Mouse (Mus musculus) thymus, adult 2 months (tissue): Measurements from ENCODE around the gene Il1f8. TPM values are rescaled to one million over a fixed set of nuclear protein-coding genes. Genes with fewer than 3 reads are reported as not detected.
"Not testable (repeated sequence)": the region's sequence is repeated elsewhere in the genome, so short reads cannot be mapped to it uniquely, and the experiment has no call there.

Experiments used
- DNase-seq: peaks from one replicate; pipeline ENCODE4 v3.0.0; 2021
- H3K27ac ChIP-seq: fragments of 200-500 bp; 2 replicates; pipeline ENCODE4 v1.5.1; 2012; ENCODE audit warnings: low read length, control low read depth; ENCODE audit not compliant: control insufficient read depth, insufficient read depth
- H3K27me3 ChIP-seq: fragments of 200-500 bp; 2 replicates; pipeline ENCODE4 v1.6.1; 2012; ENCODE audit warnings: mild to moderate bottlenecking, low read length, moderate library complexity, mixed read lengths; ENCODE audit not compliant: control insufficient read depth, insufficient read depth
- H3K36me3 ChIP-seq: fragments of 200-500 bp; 2 replicates; pipeline ENCODE4 v1.6.1; 2012; ENCODE audit warnings: mild to moderate bottlenecking, low read length, moderate library complexity; ENCODE audit not compliant: control insufficient read depth, insufficient read depth
- H3K4me1 ChIP-seq: fragments of 200-500 bp; replicated peaks from 2 replicates; pipeline ENCODE4 v1.6.1; 2012; ENCODE audit warnings: low read length; ENCODE audit not compliant: control insufficient read depth, insufficient read depth
- H3K4me3 ChIP-seq: fragments of 200-500 bp; 2 replicates; pipeline ENCODE4 v1.5.1; 2012; ENCODE audit warnings: mild to moderate bottlenecking, low read length, control low read depth, moderate library complexity; ENCODE audit not compliant: control insufficient read depth, insufficient read depth
- CTCF ChIP-seq: fragments of 200-500 bp; IDR thresholded peaks from 2 replicates; pipeline ENCODE4 v1.5.1; 2012; ENCODE audit warnings: mild to moderate bottlenecking, control low read depth, low read length, moderate library complexity, borderline replicate concordance; ENCODE audit not compliant: control insufficient read depth, poor library complexity, insufficient read depth; ENCODE audit errors: extremely low read depth
- POLR2A ChIP-seq: fragments of 200-500 bp; IDR thresholded peaks from 2 replicates; pipeline ENCODE4 v1.6.1; 2012; ENCODE audit warnings: mild to moderate bottlenecking, low read length, control low read depth, moderate library complexity; ENCODE audit not compliant: control insufficient read depth, poor library complexity, insufficient read depth; ENCODE audit errors: extremely low read depth
- WGBS: fragments of 180-500 bp; shearing (Covaris S2); methylation state at CpG from one replicate; pipeline ENCODE4 v1.1.7; 2018; 5-methylcytosine and 5-hydroxymethylcytosine counted together
- polyA plus RNA-seq: library from polyadenylated mRNA; depleted of rRNA; stranded (reverse); fragments of >200 nt; gene quantifications from 2 replicates; pipeline ENCODE4 v1.2.3, GENCODE M21; 2012; rRNA removed

The Il1f8 gene
- not detected in 2 replicates for polyA plus RNA-seq

DNA sequence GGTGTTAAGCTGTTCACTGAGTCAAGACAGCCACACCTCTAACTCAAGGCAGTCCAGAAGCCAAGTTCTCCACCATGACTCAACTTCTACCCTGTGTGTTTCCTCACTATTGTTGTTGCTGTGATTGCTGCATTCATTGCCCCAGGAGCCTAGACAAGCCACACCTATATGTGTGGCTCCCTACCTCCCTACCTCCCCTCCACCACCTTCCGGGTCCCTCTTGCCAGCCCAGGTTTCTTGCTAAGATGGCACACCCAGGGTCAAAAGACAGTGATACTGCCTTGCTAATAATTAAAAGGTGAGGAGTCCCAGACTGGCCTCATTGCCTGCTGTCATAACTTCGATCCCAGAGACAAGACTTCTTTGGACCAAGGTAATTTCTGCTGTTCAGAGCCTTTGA, at the start of gene Il1f8:
Il1f8 (plus strand) TSS at position 301 of the 400 bp plus-strand sequence.
- H3K36me3 ChIP-seq: no peaks in the 10 kb centered on the region
- H3K27ac ChIP-seq: no peak within 1 kb of the TSS
- WGBS: 89% methylated on average over 2 of the region's 2 CpGs
- no peak for TF ChIP-seq POLR2A
- TF ChIP-seq CTCF: no peak
- no peak within 1 kb of the TSS for H3K4me3 ChIP-seq
- no peaks in the 10 kb centered on the region for H3K27me3 ChIP-seq
- H3K4me1 ChIP-seq: no peaks in the 10 kb centered on the region
- DNase-seq: no peak

DNA sequence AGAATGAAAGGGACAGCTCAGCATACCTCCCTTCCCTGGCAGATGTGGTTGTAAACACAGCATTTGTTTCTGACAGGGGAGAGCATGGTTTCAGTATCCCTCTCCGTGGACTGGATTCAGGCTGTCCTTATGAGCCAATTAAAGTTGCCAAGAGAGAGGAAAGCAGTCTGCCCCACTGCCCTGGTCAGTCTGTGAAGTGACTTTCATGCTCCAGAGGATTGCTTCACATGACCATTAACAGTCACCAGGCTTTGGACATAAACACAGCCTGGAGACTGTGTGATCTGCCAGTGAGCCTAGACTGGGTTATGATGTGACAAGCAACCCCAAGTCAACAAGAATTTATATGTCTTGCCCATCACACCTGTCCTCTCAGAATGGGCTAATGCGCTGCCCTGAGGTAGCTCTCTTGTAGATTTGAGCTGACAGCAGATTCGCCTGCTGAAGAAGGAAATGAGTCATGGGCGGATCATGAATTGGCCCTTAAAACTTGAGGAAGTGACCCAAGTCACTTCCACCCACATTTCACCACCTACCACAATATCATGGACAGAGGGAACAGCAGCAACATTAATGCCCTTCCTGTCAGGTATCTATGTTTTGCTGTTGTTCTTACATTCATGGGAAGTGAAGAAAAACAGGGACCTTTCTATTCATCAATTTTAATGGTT, 49.2 kb upstream of the Il1f8 start:
- Histone ChIP-seq H3K27ac (no peak overlapping the region), H3K36me3 (no peaks in the 10 kb centered on the region), H3K27me3 (no peaks in the 10 kb centered on the region), H3K4me3 (no peak overlapping the region), H3K4me1 (no peaks in the 10 kb centered on the region)
- TF ChIP-seq POLR2A (no peak), CTCF (no peak)
- 63% methylated on average over 4 of the region's 4 CpGs for WGBS
- no peak for DNase-seq

DNA sequence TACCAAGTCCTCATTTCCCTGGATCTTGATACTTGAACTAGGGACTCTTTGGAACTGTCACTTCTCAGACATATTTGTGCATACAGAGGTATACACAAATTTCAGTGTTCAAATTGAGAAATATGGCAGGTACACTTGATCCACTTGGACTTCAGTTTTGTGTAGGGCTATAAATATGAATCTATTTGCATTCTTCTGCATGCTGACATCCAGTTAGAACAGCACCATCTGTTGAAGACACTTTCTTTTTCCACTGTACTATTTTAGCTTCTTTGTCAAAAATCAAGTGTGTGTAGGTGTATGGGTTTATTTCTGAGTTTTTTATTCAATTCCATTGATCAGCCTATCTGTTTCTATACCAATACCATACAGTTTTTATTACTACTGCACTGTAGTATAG, 43.9 kb upstream of the Il1f8 start:
- TF ChIP-seq POLR2A (no peak), CTCF (no peak)
- H3K27me3 ChIP-seq: no peaks in the 10 kb centered on the region
- no peak overlapping the region for H3K27ac ChIP-seq
- DNase-seq: no peak
- H3K4me1 ChIP-seq: no peaks in the 10 kb centered on the region
- no peaks in the 10 kb centered on the region for H3K36me3 ChIP-seq
- no peak overlapping the region for H3K4me3 ChIP-seq

DNA sequence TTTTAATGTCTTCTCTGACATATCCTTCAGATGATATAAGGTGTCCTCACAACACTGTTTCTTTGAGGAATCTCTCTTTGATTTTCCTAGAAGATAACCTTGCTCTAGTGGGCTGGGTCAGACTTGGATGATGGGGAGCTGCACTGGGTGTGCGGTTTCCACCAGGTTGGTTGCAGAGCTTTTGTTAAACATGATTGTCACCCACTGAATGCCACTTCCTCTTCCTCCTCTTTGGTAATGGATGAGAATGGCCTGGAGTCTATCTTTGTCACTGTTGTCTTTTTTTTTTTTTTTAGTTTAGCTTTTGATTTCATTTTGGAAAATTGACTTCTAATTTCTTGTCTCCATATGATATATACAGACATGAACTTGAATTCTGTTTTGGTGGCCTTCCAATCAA, 18.6 kb upstream of the Il1f8 start:
- Histone ChIP-seq H3K36me3 (no peaks in the 10 kb centered on the region), H3K4me1 (no peaks in the 10 kb centered on the region), H3K27me3 (no peaks in the 10 kb centered on the region), H3K27ac (no peak overlapping the region), H3K4me3 (no peak overlapping the region)
- no peak for TF ChIP-seq POLR2A
- no peak for TF ChIP-seq CTCF
- WGBS: 59% methylated on average over 1 of the region's 1 CpGs
- no peak for DNase-seq

DNA sequence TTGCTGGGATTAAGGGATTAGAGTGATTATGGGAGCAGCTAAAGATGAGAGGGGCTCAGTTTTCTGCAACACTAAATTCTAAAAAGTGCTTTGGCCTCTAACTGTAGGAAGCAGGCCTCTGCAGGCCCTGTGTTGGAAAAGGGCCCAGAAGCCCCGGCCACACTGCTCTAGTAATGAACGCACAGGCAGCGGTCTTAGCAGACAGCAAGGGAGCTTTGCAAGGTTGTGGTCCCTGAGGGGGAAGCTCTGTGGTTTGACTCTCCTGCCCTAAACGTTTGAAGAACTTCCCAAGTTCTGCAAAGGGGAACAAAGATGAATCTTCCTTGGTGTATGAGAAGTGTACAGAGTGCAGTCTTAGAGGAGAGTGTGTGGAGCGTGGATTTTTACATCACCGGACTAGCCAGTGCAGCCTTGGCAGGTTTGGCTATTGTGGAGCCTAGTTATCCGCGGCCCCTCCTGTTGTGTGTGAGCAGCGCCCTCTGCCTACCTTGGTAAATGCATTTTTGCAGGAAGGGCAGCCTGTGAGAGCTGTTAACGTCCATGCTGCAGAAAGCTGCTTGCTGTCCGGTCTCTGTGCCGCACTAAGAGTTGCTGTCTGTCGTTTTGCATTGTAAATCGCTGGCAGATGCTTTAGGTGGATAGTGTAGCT, 28.8 kb downstream of the Il1f8 start:
- 3% methylated on average over 14 of the region's 14 CpGs for WGBS
- H3K36me3 ChIP-seq, H3K27ac ChIP-seq, H3K4me1 ChIP-seq, H3K4me3 ChIP-seq, H3K27me3 ChIP-seq, DNase-seq: not testable (repeated sequence)

DNA sequence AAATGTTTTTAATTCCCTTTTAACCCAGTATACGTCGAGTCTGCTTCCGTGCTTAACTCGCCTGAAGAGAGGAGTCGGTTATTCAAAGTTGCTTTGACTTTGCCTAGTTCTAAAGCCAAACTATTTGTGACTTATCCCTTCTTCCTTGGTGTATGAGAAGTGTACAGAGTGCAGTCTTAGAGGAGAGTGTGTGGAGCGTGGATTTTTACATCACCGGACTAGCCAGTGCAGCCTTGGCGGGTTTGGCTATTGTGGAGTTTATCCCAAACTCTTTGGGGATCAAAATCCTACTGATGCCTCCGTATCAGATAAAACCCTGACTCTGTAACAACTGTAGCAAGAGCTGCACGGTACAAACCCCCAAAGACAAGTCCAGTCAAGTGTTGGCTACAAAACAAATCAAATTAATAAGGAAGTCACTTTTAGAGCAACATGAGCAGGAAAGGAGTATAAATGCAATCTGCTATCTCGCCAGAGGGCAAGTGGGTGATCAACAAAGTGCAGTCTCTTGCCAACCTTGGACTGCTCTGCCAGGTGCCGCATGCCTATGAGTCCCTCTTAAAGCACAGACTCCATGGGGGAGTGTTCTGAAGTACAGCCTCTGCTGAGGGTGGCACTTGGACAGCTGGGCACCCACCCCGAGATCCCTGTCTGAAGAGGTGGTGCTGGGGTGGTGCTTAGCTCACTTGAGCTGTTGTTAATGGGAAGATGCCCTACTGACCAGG, 29.6 kb downstream of the Il1f8 start:
- not testable (repeated sequence) for H3K36me3 ChIP-seq, H3K27ac ChIP-seq, H3K4me3 ChIP-seq, H3K27me3 ChIP-seq, H3K4me1 ChIP-seq, DNase-seq
- WGBS: 47% methylated on average over 13 of the region's 13 CpGs

DNA sequence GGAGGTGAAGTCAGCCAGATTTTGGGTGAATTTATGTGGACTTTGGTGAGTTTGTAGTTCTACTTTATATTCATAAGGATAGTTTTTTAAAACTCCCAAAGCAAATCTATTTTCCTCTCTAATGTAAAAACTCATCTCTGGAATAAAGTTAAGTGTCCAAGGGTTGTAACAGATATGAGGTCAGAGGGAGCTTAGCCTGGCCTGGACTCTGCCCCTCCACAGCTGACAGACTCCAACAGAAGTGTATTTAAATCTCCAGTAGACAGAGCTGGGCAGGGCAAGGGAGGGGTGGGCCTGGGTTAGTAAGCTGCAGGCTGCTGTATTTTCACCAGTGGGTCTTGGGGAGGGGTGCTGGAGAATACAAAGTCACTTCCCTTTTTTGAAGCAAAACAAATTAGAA, 31.1 kb downstream of the Il1f8 start:
- not testable (repeated sequence) for H3K27ac ChIP-seq, H3K27me3 ChIP-seq, H3K36me3 ChIP-seq, DNase-seq, H3K4me1 ChIP-seq, H3K4me3 ChIP-seq
